ENCODE assay signal across 18 mouse cellular contexts in the genomic region with DNA sequence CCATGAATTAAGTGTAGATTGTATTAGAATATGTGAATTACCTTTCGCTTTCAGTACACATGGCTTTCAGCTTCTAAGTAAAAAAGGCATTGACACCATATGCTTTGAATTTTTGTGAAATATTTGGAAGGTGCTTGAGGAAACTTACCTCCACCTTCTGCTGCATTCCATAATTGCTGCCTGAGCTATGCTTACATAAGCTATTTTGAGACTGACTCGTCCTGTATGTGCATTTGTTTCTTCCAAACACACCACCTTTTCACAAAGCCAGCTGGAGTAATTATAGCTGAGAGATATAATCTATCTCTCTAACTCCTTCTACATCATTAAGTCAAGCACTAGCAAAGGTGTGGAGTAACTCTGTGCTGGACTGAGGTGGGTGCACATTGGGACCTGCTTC.
"Had no signal": no experiment of that assay in that cellular context is flagged by ENCODE, and none has a peak within 500 bp of the region (broad histone marks: within the 10 kb centered on the region; RNA-seq: fewer than 3 reads in every experiment).

No protein-coding gene starts in this region.

- ATAC-seq: midbrain, embryonic 16.5 days had no signal

- H3K9me3 ChIP-seq: midbrain, embryonic 10.5 days; midbrain, embryonic 12.5 days; neural tube, embryonic 13.5 days; neural tube, embryonic 15.5 days had no signal

- H3K27ac ChIP-seq: midbrain, embryonic 10.5 days; midbrain, embryonic 12.5 days; neural tube, embryonic 13.5 days; neural tube, embryonic 15.5 days had no signal

- H3K4me2 ChIP-seq: lung, embryonic 14.5 days; midbrain, embryonic 12.5 days; neural tube, embryonic 13.5 days; neural tube, embryonic 15.5 days had no signal

- DNase-seq: lung, adult 18-20 months; lung, postnatal 10 days; lung, postnatal 4 days; retina, postnatal 1 day; right cerebral cortex, adult 18-20 months; right cerebral cortex, postnatal 25 days; right cerebral cortex, postnatal 4 days; spleen, adult 18-20 months; thymus, adult 2 months; thymus, postnatal 25 days; thymus, postnatal 4 days had no signal

- H3K4me1 ChIP-seq: midbrain, embryonic 10.5 days; midbrain, embryonic 12.5 days; neural tube, embryonic 13.5 days; neural tube, embryonic 15.5 days had no signal

- H3K9ac ChIP-seq: lung, embryonic 14.5 days; midbrain, embryonic 12.5 days; neural tube, embryonic 13.5 days; neural tube, embryonic 15.5 days had no signal

- H3K27me3 ChIP-seq: midbrain, embryonic 12.5 days; neural tube, embryonic 13.5 days; neural tube, embryonic 15.5 days had no signal

- H3K4me3 ChIP-seq: midbrain, embryonic 10.5 days; midbrain, embryonic 12.5 days; myocyte; neural tube, embryonic 13.5 days; neural tube, embryonic 15.5 days had no signal

- H3K36me3 ChIP-seq: midbrain, embryonic 10.5 days; midbrain, embryonic 12.5 days; neural tube, embryonic 13.5 days; neural tube, embryonic 15.5 days had no signal
